Mouse (Mus musculus): ENCODE measurements around the gene Patl2.

Patl2 gene

DNA sequence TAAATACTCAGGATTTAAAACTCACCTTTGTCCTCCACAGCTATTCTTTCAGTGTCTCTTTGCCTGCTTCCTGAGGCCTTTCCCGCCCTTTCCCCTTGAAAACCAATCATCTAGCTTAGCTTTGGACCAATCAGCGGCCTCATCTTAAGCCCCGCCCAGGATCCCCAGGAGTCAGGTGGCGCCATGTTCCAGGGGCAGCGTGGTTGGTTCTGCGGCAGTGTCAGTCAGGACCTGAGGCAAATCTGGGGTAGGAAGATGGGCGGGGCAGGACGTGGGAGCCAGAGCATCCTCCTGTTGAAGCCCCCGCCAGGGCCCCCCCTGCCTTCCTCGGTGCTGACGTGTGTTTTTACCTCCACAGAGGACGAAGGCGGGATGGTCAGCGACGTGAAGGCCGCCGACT lies at the start of gene Patl2, which contains the start of gene Terb2:
TSS of gene Patl2 (minus strand) at position 84 of the 400 bp plus-strand sequence.
TSS of gene Terb2 (plus strand) at position 167 of the 400 bp plus-strand sequence.
- 85% methylated on average over 17 of the region's 17 CpGs for WGBS

DNA sequence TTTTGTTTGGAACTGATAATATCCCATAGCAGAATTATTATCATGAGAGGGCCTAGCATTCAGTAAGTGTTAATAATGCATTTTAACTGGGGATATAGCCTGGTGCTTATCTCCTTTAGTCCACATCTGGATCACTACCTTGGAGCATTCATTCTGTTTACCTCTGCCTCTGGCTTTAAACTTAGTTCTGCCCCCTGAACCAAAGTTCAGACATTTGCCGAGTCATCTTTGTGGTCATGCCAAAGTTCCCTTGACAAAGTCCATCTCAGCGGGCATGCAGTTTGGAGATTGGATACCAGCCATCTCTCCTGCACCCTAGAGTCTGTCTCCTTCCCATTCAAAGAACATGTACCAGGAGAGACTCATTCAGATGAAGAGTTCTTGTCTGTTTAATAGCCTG lies 49.4 kb upstream of the Patl2 start:
- WGBS: 64% methylated on average over 2 of the region's 2 CpGs

DNA sequence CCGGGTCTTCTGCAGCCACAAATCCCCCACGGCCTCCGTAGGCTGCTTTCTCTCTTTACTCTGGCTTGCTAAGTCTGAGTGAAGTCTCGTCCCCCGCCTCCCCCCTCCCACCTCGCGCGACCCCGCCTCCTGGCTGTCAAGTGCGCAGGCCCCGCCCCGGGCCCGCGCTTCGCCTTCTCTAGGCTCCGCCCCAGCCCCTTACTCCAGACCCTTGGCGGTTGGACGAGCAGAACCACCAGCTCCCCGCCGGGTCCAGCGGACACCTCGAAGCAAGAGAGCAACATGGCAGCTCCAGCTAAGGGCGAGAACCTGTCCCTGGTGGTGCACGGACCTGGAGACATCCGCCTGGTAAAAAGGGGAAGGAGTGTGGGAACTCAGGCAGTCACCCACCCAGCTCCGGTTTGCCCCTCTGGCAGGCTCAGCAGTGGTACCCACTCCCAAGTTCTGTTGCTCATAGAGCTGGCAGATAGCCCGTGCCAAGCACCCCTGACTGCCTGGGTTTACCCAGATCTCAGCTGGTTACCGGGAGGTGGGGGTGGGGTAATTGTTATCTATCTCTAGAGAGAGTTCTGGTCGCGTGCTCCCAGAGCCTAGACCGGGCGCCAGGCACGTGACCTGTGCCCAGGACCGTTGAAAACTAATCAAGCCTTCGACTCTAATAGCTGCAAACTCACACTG lies 48.8 kb upstream of the Patl2 start, which contains the start of gene Sord:
TSS of gene Sord (plus strand) at position 139 of the 678 bp plus-strand sequence.
- WGBS: 2% methylated on average over 35 of the region's 35 CpGs

DNA sequence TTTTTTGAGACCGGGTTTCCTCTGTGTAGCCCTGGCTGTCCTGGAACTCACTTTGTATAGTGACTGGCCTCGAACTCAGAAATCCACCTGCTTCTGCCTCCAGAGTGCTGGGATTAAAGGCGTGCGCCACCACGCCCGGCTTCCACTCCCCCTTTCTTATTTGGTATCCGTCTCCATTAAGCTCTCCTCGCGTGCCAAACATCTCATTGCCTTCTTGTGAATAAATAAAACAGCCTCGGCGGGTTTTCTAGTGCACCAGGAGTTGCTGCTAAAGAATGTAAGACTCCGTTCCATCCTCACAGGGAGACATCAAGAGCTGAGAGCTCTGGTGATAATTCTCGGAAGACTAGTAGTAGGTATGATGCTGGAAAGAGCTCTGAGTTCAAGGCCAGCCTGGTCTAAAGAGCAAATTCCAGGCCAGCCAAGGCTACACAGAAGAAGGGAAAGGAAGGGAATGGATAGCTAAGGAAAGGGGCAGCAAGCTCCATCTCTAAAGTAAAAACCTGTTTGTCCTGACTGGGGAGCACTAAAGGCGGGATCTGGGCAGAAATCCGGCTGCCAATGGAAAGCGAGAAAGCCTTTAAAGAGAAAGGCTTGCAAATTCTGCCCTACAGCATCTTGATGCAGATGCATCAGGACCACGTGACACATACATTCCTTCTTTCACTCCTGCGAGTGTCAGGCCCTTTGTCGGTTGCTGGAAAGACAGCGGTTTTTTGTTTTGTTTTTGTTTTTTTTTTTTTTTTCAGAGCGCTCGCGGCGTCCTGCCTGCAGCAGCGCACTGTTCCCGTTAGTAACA lies 48.0 kb upstream of the Patl2 start:
- 3% methylated on average over 26 of the region's 26 CpGs for WGBS

GRCm38 (mm10) chr2:122233341-122233740 lies 47.4 kb upstream of the Patl2 start:
- 59% methylated on average over 5 of the region's 5 CpGs for WGBS

DNA sequence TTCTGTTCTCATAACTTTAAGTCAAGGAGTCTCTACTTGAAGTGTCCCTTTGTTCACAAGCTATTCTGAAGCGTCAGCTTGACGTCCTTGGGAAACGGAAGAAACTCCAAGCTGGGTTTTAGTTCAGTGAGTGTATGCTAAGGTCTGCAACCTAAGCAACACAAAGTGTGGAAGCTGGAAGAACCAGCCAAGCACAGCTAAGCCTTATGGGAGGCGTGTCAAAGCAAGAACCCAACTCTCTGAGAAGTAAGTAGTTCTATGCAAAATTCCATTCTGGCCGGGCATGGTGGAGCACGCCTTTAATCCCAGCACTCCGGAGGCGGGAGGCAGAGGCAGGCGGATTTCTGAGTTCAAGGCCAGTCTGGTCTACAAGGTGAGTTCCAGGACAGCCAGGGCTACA lies 45.6 kb upstream of the Patl2 start:
- 93% methylated on average over 9 of the region's 9 CpGs for WGBS

DNA sequence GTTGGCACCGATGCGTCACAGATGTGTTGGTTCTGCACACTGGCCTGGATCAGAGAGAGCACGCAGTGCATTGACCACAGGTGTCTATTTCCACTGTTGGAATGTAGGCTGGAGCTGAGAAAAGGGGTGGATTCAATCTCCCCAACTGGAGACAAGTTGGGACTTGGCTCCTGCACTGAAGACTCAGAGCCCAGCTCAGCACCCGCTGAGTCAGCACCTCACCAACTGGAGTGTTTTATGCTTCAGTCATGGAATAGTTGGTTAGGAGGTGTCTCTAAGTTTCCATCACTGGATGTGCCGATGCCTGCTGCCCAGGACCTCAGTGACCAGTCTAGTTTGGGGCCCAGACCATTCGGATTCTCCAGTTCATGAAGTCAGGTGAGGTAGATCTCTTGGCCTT lies 44.4 kb upstream of the Patl2 start:
- WGBS: 83% methylated on average over 6 of the region's 6 CpGs

- 94% methylated on average over 5 of the region's 5 CpGs for WGBS
Observed at GRCm38 (mm10) chr2:122222272-122222671, 36.3 kb upstream of the Patl2 start.

GRCm38 (mm10) chr2:122221798-122222197 lies 35.8 kb upstream of the Patl2 start:
- WGBS: 82% methylated on average over 5 of the region's 5 CpGs

- WGBS: 85% methylated on average over 4 of the region's 4 CpGs
Observed at GRCm38 (mm10) chr2:122221378-122221777, 35.4 kb upstream of the Patl2 start.

DNA sequence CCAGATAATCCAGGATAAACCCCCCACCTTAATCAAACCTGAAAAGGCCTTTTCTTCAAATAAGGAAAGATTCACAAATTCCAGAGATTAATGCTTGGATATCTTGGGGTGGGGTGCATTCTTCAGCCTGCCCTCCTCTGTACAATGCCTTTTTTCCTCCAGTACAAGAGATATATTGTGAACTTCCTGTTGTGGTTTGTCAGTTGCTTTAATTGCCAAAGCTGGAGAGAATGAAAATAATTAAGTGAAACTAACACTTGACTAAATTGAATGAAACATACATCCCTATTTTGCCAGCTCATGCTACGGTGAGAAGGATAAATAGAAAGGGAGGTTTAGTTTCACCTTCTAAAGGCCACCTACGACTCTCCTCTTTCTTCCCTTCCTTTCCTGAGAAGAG lies 32.2 kb upstream of the Patl2 start:
- WGBS: 80% methylated on average over 2 of the region's 2 CpGs

- 98% methylated on average over 4 of the region's 4 CpGs for WGBS
Observed at GRCm38 (mm10) chr2:122217075-122217474, 31.1 kb upstream of the Patl2 start.

DNA sequence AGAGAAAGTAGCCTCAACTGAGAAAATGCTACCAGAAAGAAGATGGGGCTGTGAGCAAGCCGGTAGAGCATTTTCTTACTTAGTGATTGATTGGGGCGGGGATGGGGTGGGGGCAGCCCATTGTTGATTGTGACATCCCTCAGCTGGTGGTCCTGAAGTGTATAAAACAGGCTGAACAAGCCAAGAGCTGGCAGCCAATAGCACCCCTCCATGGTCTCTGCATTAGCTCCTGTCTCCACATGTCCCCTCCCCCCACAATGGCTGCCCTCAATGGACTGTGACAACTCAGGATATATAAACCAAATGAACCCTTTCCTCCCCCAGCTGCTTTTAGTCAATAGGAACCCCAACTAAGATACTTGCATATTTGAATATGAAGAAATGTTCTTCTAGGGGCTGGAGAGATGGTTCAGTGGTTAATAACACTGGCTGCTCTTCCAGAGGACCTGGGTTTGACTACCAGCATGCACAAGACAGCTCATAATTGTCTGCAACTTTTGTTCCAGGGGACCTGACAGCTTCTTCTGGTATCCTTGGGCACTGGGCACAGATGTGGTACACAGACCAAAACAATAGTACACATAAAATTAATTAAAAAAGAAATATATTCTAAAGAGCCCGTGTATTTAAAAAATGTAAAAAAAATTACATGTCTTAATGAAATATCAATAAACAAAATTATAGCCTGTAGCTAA lies 24.7 kb upstream of the Patl2 start:
- WGBS: 74% methylated on average over 3 of the region's 3 CpGs

- WGBS: 85% methylated on average over 2 of the region's 2 CpGs
Observed at GRCm38 (mm10) chr2:122206440-122207107, 20.6 kb upstream of the Patl2 start.

DNA sequence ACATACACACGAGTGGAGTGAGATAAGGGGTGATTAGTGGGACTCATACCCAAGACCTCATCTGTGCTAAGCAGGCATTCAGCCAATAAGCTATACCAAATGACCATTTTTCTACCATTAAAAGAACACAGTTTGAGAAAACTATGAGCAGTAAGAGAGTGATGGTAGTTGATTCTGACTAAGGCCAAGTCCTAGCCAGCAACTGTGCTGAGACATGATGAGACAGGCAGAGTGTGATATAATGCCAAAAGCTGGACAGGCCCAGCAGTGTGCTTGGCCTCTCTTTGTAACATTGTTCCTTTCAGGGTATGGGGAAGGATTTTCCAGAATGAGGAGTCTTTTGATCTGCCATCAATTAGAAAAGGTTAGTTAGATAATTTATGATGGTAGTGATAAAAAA lies 15.5 kb upstream of the Patl2 start:
- 97% methylated on average over 1 of the region's 1 CpGs for WGBS

DNA sequence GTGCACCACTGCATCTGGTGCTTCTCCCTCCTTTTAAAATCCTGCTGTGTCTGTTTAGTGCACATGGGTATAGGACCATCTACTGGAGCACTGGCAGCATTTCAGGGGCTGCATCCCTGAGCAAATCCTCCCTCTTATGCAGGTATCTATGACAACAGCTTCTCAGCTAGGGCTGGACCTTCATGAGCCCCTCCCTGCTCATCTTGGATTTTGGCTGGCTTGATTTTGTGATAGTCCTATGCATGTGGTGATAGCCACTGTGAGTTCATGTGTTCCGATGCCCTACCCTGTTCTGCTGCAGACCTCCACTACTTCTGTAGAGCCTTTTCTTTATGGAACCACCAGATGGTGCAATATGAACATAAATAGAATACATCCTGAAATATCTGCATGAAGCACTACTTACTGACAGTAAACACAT lies 8.5 kb upstream of the Patl2 start:
- WGBS: 24% methylated on average over 1 of the region's 1 CpGs

DNA sequence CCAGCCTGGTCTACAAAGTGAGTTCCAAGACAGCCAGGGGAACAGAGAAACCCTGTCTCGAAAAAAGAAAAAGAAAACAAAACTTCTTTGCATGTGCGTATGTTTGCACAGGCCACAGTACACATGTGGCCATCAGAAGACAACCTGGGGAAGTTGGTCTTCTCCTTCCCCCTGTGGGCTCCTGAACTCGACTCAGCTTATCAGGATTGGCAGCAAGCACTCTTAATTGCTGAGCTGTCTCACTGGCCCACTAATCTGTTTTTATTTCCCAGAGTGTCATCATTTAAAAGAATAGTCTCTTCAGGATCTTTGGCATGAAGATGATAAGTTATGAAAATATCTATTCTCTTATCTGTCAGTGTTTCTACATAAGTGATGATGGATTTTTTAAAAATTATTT lies 5.9 kb upstream of the Patl2 start:
- WGBS: 87% methylated on average over 3 of the region's 3 CpGs

DNA sequence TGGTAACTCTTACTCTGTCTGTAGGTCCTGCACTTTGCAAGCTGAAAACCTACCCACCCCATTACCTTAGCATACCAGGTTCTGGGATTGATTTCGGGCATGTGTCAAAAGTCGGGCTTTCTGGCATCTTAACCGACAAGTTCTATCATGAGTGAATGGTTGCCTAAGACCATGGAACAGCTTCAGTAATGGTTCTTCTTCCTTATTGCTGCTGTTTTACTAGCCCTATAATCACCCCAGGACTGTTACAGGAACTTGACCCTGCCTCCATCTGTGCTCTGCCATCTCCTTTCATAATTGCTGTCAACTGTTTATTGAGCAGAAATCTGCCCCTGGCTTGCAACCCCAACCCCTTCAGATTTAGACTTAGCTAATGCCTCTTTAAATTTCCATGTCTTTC lies 762 bp upstream of the Patl2 start:
- WGBS: 98% methylated on average over 3 of the region's 3 CpGs

DNA sequence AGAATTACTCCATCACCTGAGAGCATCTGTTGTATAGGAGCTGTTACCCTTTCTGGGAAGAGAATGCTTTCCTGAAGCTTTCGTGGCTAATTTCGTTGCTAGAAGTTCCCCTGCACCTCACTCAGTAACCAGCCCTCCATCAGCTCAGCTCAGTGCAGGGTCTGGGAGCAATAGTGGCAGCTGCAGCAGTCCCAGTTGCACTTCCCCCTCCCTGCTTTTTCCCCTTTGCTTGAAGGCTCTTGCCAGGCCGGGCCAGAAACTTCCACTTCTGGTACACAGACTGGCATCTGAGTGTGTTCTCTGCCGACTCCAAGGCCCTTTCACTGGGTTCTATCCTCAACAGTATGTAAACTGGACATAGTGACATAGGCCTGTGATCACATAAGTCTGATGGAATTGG lies 903 bp downstream of the Patl2 start:
- 84% methylated on average over 4 of the region's 4 CpGs for WGBS

- 79% methylated on average over 8 of the region's 8 CpGs for WGBS
Observed at GRCm38 (mm10) chr2:122180051-122180822, 5.8 kb downstream of the Patl2 start.

GRCm38 (mm10) chr2:122172188-122172587 lies 13.8 kb downstream of the Patl2 start:
- 89% methylated on average over 2 of the region's 2 CpGs for WGBS
